Mouse (Mus musculus): Measurements from ENCODE around the gene Dram2. TPM values are rescaled to one million over a fixed set of nuclear protein-coding genes. Genes with fewer than 3 reads are reported as not detected.

The Dram2 gene
- total RNA-seq, 2 experiments from 2014 or later = 30.2 to 34.8 TPM

Other genes starting within 250 kb of the Dram2 start
- not detected for gene Chil6, start 141.6 kb upstream of the Dram2 start, total RNA-seq (2021)
- gene Dennd2d, start 65.4 kb upstream of the Dram2 start, total RNA-seq (2021) = under 1 TPM; 0.30 to 0.70 TPM
- 10 to 100 TPM; 49.7 to 52.1 TPM for gene Cept1, start within 50 bp of the Dram2 start, total RNA-seq (2021)
- 10 to 100 TPM; 22.6 to 25.7 TPM for gene Lrif1, start 137.2 kb downstream of the Dram2 start, total RNA-seq (2021)
- gene Cd53, start 242.4 kb downstream of the Dram2 start, total RNA-seq (2021) = 1 to 10 TPM; 7.7 to 9.4 TPM